8 mouse cellular contexts compared by ENCODE assay signal in the genomic region with DNA sequence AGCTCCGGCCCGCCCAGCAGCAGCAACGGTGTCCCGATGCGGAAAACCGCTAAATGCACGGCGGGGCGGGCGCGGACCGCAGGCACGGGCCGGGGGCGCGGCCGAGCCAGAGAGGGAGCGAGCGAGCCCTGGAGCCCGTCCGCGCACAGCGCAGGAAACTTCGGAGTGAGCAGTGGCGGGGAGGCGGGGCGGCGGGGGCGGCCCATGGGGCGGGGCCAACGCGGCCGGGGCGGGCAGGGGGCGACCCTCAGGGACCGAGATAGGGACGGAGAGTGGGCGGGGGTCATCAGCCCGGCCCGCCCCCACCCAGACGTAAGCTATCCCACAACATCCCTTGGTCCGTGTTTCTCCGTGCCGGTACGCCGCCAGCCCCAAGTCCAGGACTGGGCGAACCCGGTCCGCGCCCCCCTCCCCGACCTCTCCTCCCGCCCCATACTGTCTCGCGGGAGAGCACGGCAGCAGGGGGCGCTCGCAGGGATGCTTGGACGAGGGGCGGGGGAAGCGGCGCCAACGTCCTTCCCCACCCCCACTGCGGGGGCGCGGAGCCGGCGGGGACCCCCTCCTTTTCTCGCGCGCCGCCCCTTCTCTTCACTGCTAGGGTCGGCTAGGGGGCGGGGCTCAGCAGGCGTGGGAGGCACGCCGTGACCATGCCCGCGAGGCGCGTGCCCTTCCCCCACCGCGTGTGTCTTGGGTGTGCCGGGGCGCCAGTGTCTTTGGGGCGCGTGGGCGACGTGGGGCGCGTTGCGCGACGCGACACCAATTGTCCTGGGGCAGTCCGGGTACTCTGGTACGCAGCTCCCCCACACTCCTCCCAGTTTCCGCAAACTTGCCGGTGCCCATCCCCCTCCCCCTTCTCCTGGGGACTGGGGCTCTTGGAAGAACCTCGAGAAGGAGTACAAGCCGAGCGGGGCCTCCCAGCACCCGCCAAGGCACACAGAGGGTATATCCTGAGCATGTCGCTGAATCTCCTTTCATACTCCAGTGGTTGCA. TPM values are rescaled to one million over a fixed set of nuclear protein-coding genes. Genes with fewer than 3 reads are reported as not detected.
A peak's percentile ranks its signal among the peaks of the same experiment; 100 is the strongest.
DNase-seq lines count a peak whose midpoint lies in the region; ATAC-seq and TF ChIP-seq lines count a peak whose summit lies in the region.

TSS of gene Cacna1h (minus strand) at position 167 of the 990 bp plus-strand sequence.

- H3K36me3 ChIP-seq in limb, embryonic 12.5 days, result peaks cover 9% of the 10 kb centered on the region; the same call in 1 of the 2 replicates
- H3K36me3 ChIP-seq in testis, adult 2 months (ENCODE audit: control insufficient read depth, insufficient read depth, low read length), result no peaks in the 10 kb centered on the region

- DNase-seq in cerebellum, adult 2 months, result no peak
- DNase-seq in cerebellum, adult 11-12 months, result no peak
- peak; percentile 89 for DNase-seq in adrenal gland, postnatal 14 days
- peak; percentile 80 for DNase-seq in forelimb bud, embryonic 11.5 days (ENCODE audit: low read depth, low spot score)
- peak; percentile 12 for DNase-seq in induced T-regulatory cell, adult 2 months (ENCODE audit: low read depth)
- DNase-seq in neural tube, embryonic 10.5 days (ENCODE audit: extremely low spot score, low spot score), result peak; percentile 84

- H3K4me3 ChIP-seq in cerebellum, adult 2 months (replicated peaks; ENCODE audit: insufficient read depth, low read depth, low read length), result peak within 1 kb of the TSS; percentile 31
- H3K4me3 ChIP-seq in limb, embryonic 12.5 days (replicated peaks), result peak within 1 kb of the TSS; percentile 86
- peak within 1 kb of the TSS; percentile 89 for H3K4me3 ChIP-seq in testis, adult 2 months (ENCODE audit: control insufficient read depth, low read depth, low read length)

- peak within 1 kb of the TSS; percentile 86 for H3K9ac ChIP-seq in limb, embryonic 12.5 days (replicated peaks)

- H3K27me3 ChIP-seq in cerebellum, adult 2 months (ENCODE audit: control insufficient read depth, insufficient read depth, low read length), result peaks cover 3% of the 10 kb centered on the region; the same call in 1 of the 2 replicates
- H3K27me3 ChIP-seq in limb, embryonic 12.5 days, result peaks cover 36% of the 10 kb centered on the region
- H3K27me3 ChIP-seq in testis, adult 2 months (ENCODE audit: control insufficient read depth, insufficient read depth, low read length), result no peaks in the 10 kb centered on the region

- ATAC-seq in limb, embryonic 12.5 days (ENCODE audit: insufficient number of reproducible peaks, insufficient read depth, low FRiP score, low TSS enrichment, low read depth), result peak; percentile 92

- no peak within 1 kb of the TSS for H3K27ac ChIP-seq in cerebellum, adult 2 months (ENCODE audit: insufficient read depth, low read length)
- H3K27ac ChIP-seq in limb, embryonic 12.5 days, result peak within 1 kb of the TSS; percentile 96
- no peak within 1 kb of the TSS; the same call in 1 of the 2 replicates for H3K27ac ChIP-seq in testis, adult 2 months (ENCODE audit: control insufficient read depth, insufficient read depth, low read depth, low read length)

- TF ChIP-seq POLR2A in cerebellum, adult 2 months (IDR thresholded peaks at IDR 0.05; ENCODE audit: borderline replicate concordance, insufficient read depth, low read length), result no peak
- 0 out of 2 replicates have a peak, but pooled peaks have one; percentile 28 for TF ChIP-seq POLR2A in testis, adult 2 months (IDR thresholded peaks at IDR 0.05; ENCODE audit: control insufficient read depth, low read depth, low read length)

- no peaks in the 10 kb centered on the region for H3K4me1 ChIP-seq in cerebellum, adult 2 months (ENCODE audit: control insufficient read depth, insufficient read depth, low read length)
- peaks cover 58% of the 10 kb centered on the region for H3K4me1 ChIP-seq in limb, embryonic 12.5 days (replicated peaks)
- peaks cover 19% of the 10 kb centered on the region for H3K4me1 ChIP-seq in testis, adult 2 months (ENCODE audit: control insufficient read depth, insufficient read depth, low read length)

- no peaks in the 10 kb centered on the region for H3K9me3 ChIP-seq in limb, embryonic 12.5 days

- H3K4me2 ChIP-seq in limb, embryonic 12.5 days, result peak within 1 kb of the TSS; percentile 93

- WGBS in cerebellum, adult 2 months, result 1% methylated on average over 95 of the region's 103 CpGs
- under 1% methylated on average over 90 of the region's 103 CpGs for WGBS in limb, embryonic 12.5 days

- no peak for TF ChIP-seq CTCF in cerebellum, adult 2 months (IDR thresholded peaks at IDR 0.05; ENCODE audit: borderline replicate concordance, insufficient read depth, low read depth, low read length)
- TF ChIP-seq CTCF in testis, adult 2 months (IDR thresholded peaks at IDR 0.05; ENCODE audit: control insufficient read depth, insufficient read depth, insufficient replicate concordance, low read depth, low read length), result peak; percentile 12; the same call in 1 of the 2 replicates

RNA-seq across cellular contexts. Expression of gene Cacna1h, which starts in this region (rescaled TPM):
- 10.8 and 12.4 TPM in 2 replicates for polyA plus RNA-seq in cerebellum, adult 2 months (2012; rRNA removed)
- total RNA-seq in adrenal gland, postnatal 14 days (2021), result 38.4 and 45.4 TPM in 2 replicates
- 10.1 and 11.6 TPM in 2 replicates for polyA plus RNA-seq in limb, embryonic 12.5 days (2016; fragmentation: Nextera tagmentation; extraction: Ambion mirVana)
- 78.4 and 84.0 TPM in 2 replicates for polyA plus RNA-seq in testis, adult 2 months (2012; rRNA removed)

Comparison
In these comparisons a context has a peak if more than half of its experiments do, and no peak if none do; other contexts are left out.
1. DNase-seq: peak in adrenal gland, postnatal 14 days (single experiment), forelimb bud, embryonic 11.5 days (single experiment), induced T-regulatory cell, adult 2 months (single experiment) and neural tube, embryonic 10.5 days (single experiment); none in cerebellum, adult 2 months (0 of 2) and cerebellum, adult 11-12 months (single experiment).
2. H3K4me3 ChIP-seq: peak in every context shown above with its lines; median percentile 89 in testis, adult 2 months; 86 in limb, embryonic 12.5 days; 31 in cerebellum, adult 2 months.